Mouse (Mus musculus) cerebellum, adult 2 months (tissue): ENCODE measurements around the gene Cab39l.

Experiments used
- CTCF ChIP-seq: fragments of 200-500 bp; IDR thresholded peaks from 2 replicates; pipeline ENCODE4 v1.5.1; 2011; ENCODE audit warnings: low read depth, mild to moderate bottlenecking, control low read depth, low read length, moderate library complexity, borderline replicate concordance; ENCODE audit not compliant: insufficient read depth
- POLR2A ChIP-seq: fragments of 200-500 bp; IDR thresholded peaks from 2 replicates; pipeline ENCODE4 v1.6.1; 2011; ENCODE audit warnings: low read length, control low read depth, borderline replicate concordance; ENCODE audit not compliant: insufficient read depth

DNA sequence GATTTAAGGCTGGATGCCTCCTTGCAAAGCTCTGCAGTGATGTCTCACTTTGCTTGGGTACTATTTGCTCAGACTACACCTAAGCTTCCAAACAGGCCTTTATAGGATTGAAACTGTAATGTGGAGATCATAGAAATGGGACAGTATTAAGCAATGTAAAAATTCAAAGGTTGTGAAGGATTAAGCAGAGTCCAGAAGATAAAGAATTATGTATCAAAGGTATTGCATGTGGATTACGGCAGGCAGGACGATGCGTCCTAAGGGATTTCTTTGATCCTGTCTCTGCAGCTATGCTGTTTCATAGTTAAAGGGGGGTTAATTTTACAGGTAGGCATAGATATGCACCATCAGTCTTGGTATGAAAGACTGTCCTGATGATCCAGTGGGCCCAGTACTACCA lies 151.8 kb downstream of the Cab39l start:
- TF ChIP-seq CTCF: no peak
- TF ChIP-seq POLR2A: no peak
